Mouse (Mus musculus) neural tube, embryonic 14.5 days (tissue): ENCODE data around the gene Slc35e1. TPM values are rescaled to one million over a fixed set of nuclear protein-coding genes. Genes with fewer than 3 reads are reported as not detected.

Source experiments
- ATAC-seq: fragments of 200-750 bp; cut with Nextera tagmentation; 2 replicates; pipeline ENCODE4 v1.8.0; 2017; ENCODE audit warnings: low read depth, mild to moderate bottlenecking, moderate TSS enrichment, moderate library complexity
- H3K27ac ChIP-seq: fragments of 300-500 bp; sonication (generic); 2 replicates; pipeline ENCODE4 v1.5.1; 2014; ENCODE audit warnings: low read depth, mild to moderate bottlenecking, control low read depth, low read length, moderate library complexity, mixed read lengths
- H3K27me3 ChIP-seq: fragments of 300-500 bp; sonication (generic); 2 replicates; pipeline ENCODE4 v1.6.1; 2014; ENCODE audit warnings: low read length; ENCODE audit not compliant: control insufficient read depth, insufficient read depth
- H3K36me3 ChIP-seq: fragments of 300-500 bp; sonication (generic); 2 replicates; pipeline ENCODE4 v1.6.1; 2014; ENCODE audit warnings: low read length, mixed read lengths; ENCODE audit not compliant: control insufficient read depth, insufficient read depth
- H3K4me1 ChIP-seq: fragments of 300-500 bp; sonication (generic); 2 replicates; pipeline ENCODE4 v1.6.1; 2014; ENCODE audit warnings: low read length; ENCODE audit not compliant: control insufficient read depth, insufficient read depth
- H3K4me2 ChIP-seq: fragments of 300-500 bp; sonication (generic); 2 replicates; pipeline ENCODE4 v1.6.1; 2014; ENCODE audit warnings: mild to moderate bottlenecking, low read depth, low read length, control low read depth
- H3K4me3 ChIP-seq: fragments of 300-500 bp; sonication (generic); 2 replicates; pipeline ENCODE4 v1.5.1; 2014; ENCODE audit warnings: low read depth, low read length, control low read depth, mixed read lengths
- H3K9ac ChIP-seq: fragments of 300-500 bp; sonication (generic); replicated peaks from 2 replicates; pipeline ENCODE4 v1.6.1; 2014; ENCODE audit warnings: low read depth, mild to moderate bottlenecking, control low read depth, low read length, mixed read lengths
- H3K9me3 ChIP-seq: fragments of 300-500 bp; sonication (generic); 2 replicates; pipeline ENCODE4 v1.6.1; 2016; ENCODE audit warnings: low read length; ENCODE audit not compliant: control insufficient read depth
- WGBS: fragments of 180-500 bp; shearing (Covaris S2); extraction: QIAGEN DNeasy Blood & Tissue Kit; methylation state at CpG from one replicate; pipeline ENCODE4 v1.1.7; 2014; 5-methylcytosine and 5-hydroxymethylcytosine counted together
- polyA plus RNA-seq: library from polyadenylated mRNA; unstranded; fragments of >200 nt; fragmentation: Nextera tagmentation; extraction: Ambion mirVana; gene quantifications from 2 replicates; pipeline ENCODE4 v1.2.1, GENCODE M21; 2014

Slc35e1 gene
- polyA plus RNA-seq: 9.3 and 10.6 TPM in 2 replicates

DNA sequence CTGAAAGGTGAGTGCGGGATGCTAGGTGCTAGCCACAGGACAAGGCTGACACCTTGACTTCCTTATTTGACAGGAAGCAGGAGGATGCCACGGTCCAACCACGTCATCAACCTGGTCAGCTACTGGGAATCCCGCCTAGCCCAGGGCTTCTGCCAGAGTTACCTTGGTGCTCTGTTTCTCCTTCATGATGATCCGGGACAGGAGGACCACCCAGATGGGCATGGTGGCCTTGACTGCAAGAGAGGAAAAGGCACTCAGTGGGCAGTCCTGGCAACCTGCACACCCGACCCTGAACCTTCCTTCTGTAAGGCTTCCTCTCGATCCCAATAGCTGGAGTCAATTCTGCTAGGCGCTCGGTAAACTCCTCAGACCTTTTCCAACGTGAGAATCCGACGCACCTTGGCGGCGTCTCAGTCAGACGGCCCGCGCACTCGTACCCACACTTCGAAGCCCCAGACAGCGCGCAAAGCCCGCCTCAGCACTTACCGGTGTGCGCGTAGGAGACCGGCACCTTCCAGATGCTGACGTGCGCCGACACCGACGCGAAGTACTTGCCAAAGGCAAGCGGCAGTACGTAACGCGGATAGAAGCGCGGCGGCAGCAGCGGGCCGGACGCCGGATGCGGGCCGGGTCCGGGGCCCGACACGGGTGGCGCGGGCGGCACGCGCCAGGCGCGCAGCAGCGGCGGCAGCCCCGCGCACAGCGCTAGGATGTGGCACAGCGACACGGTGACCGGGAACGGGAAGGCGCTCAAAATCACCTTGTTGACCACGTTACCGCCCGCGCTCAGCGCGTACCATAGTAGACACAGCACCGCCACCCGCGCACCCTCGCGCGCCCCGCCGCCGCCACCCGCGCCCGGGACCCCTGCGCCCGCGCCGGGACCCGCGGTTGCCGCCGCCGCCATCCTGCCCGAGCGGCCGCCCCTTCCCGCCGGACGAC is at the start of gene Slc35e1:
Gene Slc35e1 (minus strand): TSS at position 935 of the 942 bp plus-strand sequence.
- peak within 1 kb of the TSS; percentile 92 for H3K4me2 ChIP-seq
- peaks cover 20% of the 10 kb centered on the region for H3K4me1 ChIP-seq
- ATAC-seq: peak; percentile 72
- H3K36me3 ChIP-seq: peaks cover 18% of the 10 kb centered on the region
- no peaks in the 10 kb centered on the region; the same call in 1 of the 2 replicates for H3K27me3 ChIP-seq
- WGBS: under 1% methylated on average over 59 of the region's 98 CpGs
- no peaks in the 10 kb centered on the region for H3K9me3 ChIP-seq
- peak within 1 kb of the TSS; percentile 83 for H3K4me3 ChIP-seq
- H3K27ac ChIP-seq: peak within 1 kb of the TSS; percentile 82
- peak within 1 kb of the TSS; percentile 76 for H3K9ac ChIP-seq

DNA sequence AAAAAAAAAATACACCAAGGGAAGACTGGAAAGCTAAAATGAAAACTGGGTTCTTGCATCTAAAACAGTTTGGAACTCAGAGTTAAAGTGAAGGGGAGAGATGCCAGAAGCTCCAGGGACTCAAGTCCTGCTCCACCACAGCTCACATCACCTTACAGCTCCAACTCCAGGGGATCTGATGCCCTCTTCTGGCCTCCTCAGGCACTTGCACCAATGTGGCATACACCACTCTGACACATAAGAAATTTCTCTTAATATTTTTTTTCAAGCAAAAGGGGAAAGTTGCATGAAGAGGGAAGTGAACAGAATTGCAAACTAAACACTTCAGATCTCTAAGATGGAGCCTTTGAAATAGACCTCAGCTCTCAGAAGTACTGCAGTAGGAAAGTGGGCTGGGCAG is 46.8 kb upstream of the Slc35e1 start:
- Histone ChIP-seq H3K9ac (no peak overlapping the region), H3K27ac (no peak overlapping the region), H3K36me3 (no peaks in the 10 kb centered on the region), H3K4me1 (no peaks in the 10 kb centered on the region), H3K4me2 (no peak overlapping the region), H3K9me3 (no peaks in the 10 kb centered on the region), H3K27me3 (no peaks in the 10 kb centered on the region), H3K4me3 (no peak overlapping the region)
- ATAC-seq: no peak

DNA sequence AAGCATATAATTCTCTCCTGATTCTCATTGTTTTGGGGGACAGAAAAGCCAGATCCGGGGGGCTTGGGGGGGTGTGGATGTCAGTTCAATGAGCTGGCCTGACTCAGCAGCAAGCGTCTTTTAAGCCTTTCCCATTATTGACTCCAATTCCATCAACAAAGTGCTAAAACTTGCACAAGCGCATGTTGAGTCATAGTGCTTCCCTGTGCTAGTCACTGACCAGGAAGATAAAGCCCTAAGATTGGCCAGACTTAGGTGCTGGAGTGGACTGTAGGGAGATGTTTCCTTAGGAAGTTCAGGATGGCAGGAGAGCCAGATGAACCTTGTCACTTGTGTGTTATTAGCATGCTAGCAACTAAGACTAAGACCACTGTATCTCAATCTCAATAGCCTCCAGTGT is 42.5 kb upstream of the Slc35e1 start:
- H3K4me1 ChIP-seq: no peaks in the 10 kb centered on the region
- no peak overlapping the region for H3K4me2 ChIP-seq
- no peaks in the 10 kb centered on the region for H3K36me3 ChIP-seq
- no peak overlapping the region for H3K27ac ChIP-seq
- H3K27me3 ChIP-seq: no peaks in the 10 kb centered on the region
- 100% methylated on average over 3 of the region's 3 CpGs for WGBS
- no peak overlapping the region for H3K4me3 ChIP-seq
- H3K9me3 ChIP-seq: no peaks in the 10 kb centered on the region
- no peak for ATAC-seq
- no peak overlapping the region for H3K9ac ChIP-seq

DNA sequence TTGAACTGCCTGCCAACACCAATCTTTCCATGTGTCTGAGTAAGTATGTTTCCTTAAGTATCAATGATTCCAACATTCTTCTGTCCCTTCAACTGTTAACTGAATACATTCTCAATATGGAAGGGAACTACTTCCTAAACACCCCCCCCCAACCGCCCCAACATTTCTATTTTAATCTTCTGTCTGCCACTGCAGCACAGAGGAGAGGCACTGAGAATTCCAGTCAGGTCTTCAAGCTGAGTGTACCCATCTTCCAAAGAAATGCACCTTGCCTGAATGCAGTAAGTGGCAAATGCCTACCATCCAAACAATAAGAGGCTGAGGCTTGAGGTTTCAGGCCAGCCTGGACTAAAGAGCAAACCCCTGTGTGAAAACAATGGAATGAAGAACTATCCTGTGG is 39.7 kb upstream of the Slc35e1 start:
- H3K4me2 ChIP-seq: no peak overlapping the region
- 92% methylated on average over 1 of the region's 1 CpGs for WGBS
- no peak overlapping the region for H3K4me3 ChIP-seq
- H3K36me3 ChIP-seq: no peaks in the 10 kb centered on the region
- no peaks in the 10 kb centered on the region for H3K4me1 ChIP-seq
- no peaks in the 10 kb centered on the region for H3K27me3 ChIP-seq
- H3K9ac ChIP-seq: no peak overlapping the region
- no peak overlapping the region for H3K27ac ChIP-seq
- H3K9me3 ChIP-seq: no peaks in the 10 kb centered on the region
- no peak for ATAC-seq

DNA sequence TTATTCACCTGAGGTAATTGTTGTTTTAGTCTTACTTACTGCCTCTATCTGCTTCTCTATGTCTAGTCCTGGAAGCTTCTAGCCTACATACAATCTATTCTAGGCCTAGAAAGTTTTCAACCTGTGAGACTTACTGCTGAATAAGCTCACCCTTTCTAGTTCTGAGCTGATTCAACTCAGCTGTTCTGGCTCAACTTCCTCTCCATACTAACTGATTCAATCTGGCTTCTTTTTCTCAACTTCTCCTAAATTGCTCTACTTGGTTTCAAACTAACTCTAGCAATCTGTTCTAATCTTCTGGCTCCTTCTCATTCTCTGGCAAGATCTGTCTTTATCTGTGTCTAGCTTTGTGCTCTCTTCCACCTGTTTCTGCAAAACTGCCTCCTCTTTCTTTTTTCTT is 29.5 kb upstream of the Slc35e1 start:
- no peaks in the 10 kb centered on the region for H3K27me3 ChIP-seq
- H3K36me3 ChIP-seq: no peaks in the 10 kb centered on the region
- H3K4me1 ChIP-seq: no peaks in the 10 kb centered on the region
- no peak overlapping the region for H3K4me2 ChIP-seq
- H3K4me3 ChIP-seq: no peak overlapping the region
- ATAC-seq: no peak
- no peak overlapping the region for H3K9ac ChIP-seq
- no peaks in the 10 kb centered on the region for H3K9me3 ChIP-seq
- H3K27ac ChIP-seq: no peak overlapping the region

DNA sequence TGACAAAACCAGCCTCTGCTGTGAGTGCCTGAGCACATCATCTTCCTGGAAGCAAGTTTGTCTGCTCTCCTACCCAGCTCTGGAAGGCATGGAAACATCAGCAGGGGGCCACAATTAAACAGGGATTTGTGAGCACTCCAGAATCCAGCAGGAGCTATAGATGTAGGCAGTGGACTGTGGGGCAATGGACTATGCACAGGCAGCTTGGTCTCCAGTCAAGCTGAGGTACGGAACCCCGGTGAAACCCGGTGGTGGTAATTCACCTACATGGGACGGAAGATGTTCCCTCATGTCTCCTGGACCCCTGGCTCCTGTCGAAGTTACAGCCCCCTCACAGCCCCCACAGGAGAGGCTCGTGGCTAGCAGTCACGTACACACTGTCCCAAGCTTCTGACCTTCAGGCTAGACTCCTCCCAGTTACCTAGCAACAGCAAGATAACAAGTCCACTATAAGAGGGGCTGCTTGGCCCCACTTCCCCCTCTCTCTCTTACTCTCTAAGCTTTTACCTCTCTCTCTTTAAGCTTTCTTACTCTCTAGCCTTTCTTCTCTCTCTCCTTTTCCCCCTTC is 25.1 kb upstream of the Slc35e1 start:
- WGBS: 69% methylated on average over 7 of the region's 7 CpGs
- Histone ChIP-seq H3K36me3 (no peaks in the 10 kb centered on the region), H3K9me3 (no peaks in the 10 kb centered on the region), H3K4me1 (no peaks in the 10 kb centered on the region), H3K4me2 (no peak overlapping the region), H3K9ac (no peak overlapping the region), H3K27ac (no peak overlapping the region), H3K4me3 (no peak overlapping the region), H3K27me3 (no peaks in the 10 kb centered on the region)
- no peak for ATAC-seq

DNA sequence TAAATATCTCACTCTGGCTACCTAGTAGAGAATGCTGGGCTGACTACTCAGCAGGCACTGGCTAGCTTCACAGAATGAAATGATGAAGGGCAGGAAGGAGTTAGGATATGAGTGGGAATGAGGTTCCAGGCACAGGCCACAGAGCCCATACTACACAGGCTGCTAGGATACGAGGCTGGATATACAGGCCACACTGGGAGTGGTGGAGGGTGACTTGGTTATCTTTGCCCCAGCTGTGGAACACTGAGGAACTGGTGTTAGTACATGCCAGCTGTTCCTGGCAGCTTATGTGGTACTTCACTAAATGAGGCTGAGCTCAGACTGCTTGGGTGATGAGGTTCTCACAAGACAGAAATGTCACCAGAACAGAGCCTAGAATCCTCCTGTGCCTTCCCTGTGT is 20.7 kb upstream of the Slc35e1 start:
- Histone ChIP-seq H3K27me3 (no peaks in the 10 kb centered on the region), H3K27ac (no peak overlapping the region), H3K9me3 (no peaks in the 10 kb centered on the region), H3K4me1 (no peaks in the 10 kb centered on the region), H3K4me2 (no peak overlapping the region), H3K36me3 (no peaks in the 10 kb centered on the region), H3K9ac (no peak overlapping the region), H3K4me3 (no peak overlapping the region)
- ATAC-seq: no peak
- 91% methylated on average over 1 of the region's 1 CpGs for WGBS

DNA sequence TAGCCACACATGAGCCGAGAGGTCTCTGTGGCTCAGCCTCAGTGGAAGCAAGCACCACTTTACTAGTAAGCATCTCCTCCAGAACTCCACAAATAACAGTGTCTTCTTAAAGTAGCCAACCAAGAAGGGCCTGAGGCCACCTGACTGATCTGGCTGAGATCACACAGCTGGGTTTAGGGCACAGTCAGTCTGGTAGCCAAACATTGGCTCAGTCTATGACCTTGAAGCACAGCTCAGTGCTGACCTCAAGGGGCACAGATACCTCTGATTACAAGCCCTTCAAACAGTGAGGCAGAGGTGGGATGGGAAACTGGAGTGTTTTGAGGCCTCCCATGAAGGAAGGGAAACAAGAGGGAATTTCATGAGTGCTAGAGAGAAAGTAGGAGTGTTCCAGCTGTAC is 20.2 kb upstream of the Slc35e1 start:
- Histone ChIP-seq H3K36me3 (no peaks in the 10 kb centered on the region), H3K27ac (no peak overlapping the region), H3K9me3 (no peaks in the 10 kb centered on the region), H3K4me2 (no peak overlapping the region), H3K9ac (no peak overlapping the region), H3K4me1 (no peaks in the 10 kb centered on the region), H3K27me3 (no peaks in the 10 kb centered on the region), H3K4me3 (no peak overlapping the region)
- ATAC-seq: no peak
- WGBS: 86% methylated on average over 1 of the region's 1 CpGs

DNA sequence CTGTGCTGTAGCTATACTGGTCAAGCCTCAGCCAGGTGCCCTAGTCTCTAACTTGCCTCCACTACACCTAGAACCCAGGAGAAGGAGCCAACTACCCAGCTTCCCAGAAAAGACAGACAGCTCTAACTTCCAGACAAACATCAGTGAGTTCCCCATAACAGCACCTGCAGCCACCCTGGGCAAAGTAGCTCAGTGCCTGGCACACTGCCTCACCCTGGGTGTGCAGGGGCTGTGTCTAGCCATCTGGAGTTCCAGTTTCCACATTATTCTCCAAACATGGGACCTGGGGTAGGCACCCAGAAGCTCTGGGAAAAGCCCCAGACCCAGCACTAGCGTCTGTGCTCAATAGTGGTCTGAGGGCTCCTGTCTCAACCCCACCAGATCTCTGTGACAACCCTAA is 15.1 kb upstream of the Slc35e1 start:
- H3K27ac ChIP-seq: no peak overlapping the region
- H3K9me3 ChIP-seq: no peaks in the 10 kb centered on the region
- H3K4me3 ChIP-seq: no peak overlapping the region
- H3K4me1 ChIP-seq: peaks cover 6% of the 10 kb centered on the region; the same call in 1 of the 2 replicates
- H3K9ac ChIP-seq: 0 out of 2 replicates have a peak overlapping the region, but pooled peaks have one; percentile 2
- no peaks in the 10 kb centered on the region for H3K36me3 ChIP-seq
- no peak overlapping the region for H3K4me2 ChIP-seq
- ATAC-seq: no peak
- no peaks in the 10 kb centered on the region for H3K27me3 ChIP-seq
- WGBS: 88% methylated on average over 1 of the region's 1 CpGs
